Mouse (Mus musculus): ENCODE data around the gene Ren1.

GRCm38 (mm10) chr1:133333937-133334336, 16.4 kb upstream of the Ren1 start:
- TF ChIP-seq EP300 (IDR thresholded peaks at IDR 0.05; ENCODE audit: low read depth) (no peak), CTCF (IDR thresholded peaks at IDR 0.05; ENCODE audit: low read depth) (no peak)
